Mouse (Mus musculus) thymus, postnatal 36 days (tissue): Measurements from ENCODE around the gene Plce1.
"Not testable (repeated sequence)": the region's sequence is repeated elsewhere in the genome, so short reads cannot be mapped to it uniquely, and the experiment has no call there.

Source experiments
- DNase-seq, 2 experiments: peaks; one replicate each; pipeline ENCODE4 v3.0.0; 2022; ENCODE audit warnings: mixed read lengths in 2 of 2

The Plce1 gene

GRCm38 (mm10) chr19:38498233-38498632 lies 17.3 kb downstream of the Plce1 start:
- no peak for DNase-seq

- DNase-seq, result no peak
Observed at GRCm38 (mm10) chr19:38504597-38504996, 23.7 kb downstream of the Plce1 start.

- DNase-seq, result no peak
Observed at GRCm38 (mm10) chr19:38506131-38506530, 25.2 kb downstream of the Plce1 start.

- no peak for DNase-seq
Observed at GRCm38 (mm10) chr19:38507251-38507965, 26.5 kb downstream of the Plce1 start.

- DNase-seq, result no peak
Observed at GRCm38 (mm10) chr19:38507966-38508625, 27.2 kb downstream of the Plce1 start.

GRCm38 (mm10) chr19:38514417-38515184 lies 33.7 kb downstream of the Plce1 start:
- no peak for DNase-seq

GRCm38 (mm10) chr19:38526855-38527254 lies 45.9 kb downstream of the Plce1 start:
- DNase-seq, result no peak

- no peak for DNase-seq
Observed at GRCm38 (mm10) chr19:38527475-38527874, 46.6 kb downstream of the Plce1 start.

- no peak for DNase-seq
Observed at GRCm38 (mm10) chr19:38533230-38533629, 52.3 kb downstream of the Plce1 start.

- no peak for DNase-seq
Observed at GRCm38 (mm10) chr19:38539338-38539737, 58.4 kb downstream of the Plce1 start.

- no peak for DNase-seq
Observed at GRCm38 (mm10) chr19:38540549-38540948, 59.6 kb downstream of the Plce1 start.

GRCm38 (mm10) chr19:38549487-38550058 lies 68.7 kb downstream of the Plce1 start:
- DNase-seq, result no peak

- DNase-seq, result no peak
Observed at GRCm38 (mm10) chr19:38553551-38553950, 72.6 kb downstream of the Plce1 start.

- DNase-seq, result no peak
Observed at GRCm38 (mm10) chr19:38555399-38555798, 74.5 kb downstream of the Plce1 start.

GRCm38 (mm10) chr19:38558816-38559215 lies 77.9 kb downstream of the Plce1 start:
- no peak for DNase-seq

- DNase-seq, result not testable (repeated sequence)
Observed at GRCm38 (mm10) chr19:38561887-38562286, 81.0 kb downstream of the Plce1 start.

GRCm38 (mm10) chr19:38566156-38566555 lies 85.2 kb downstream of the Plce1 start:
- DNase-seq, result no peak

GRCm38 (mm10) chr19:38566752-38567151 lies 85.8 kb downstream of the Plce1 start:
- DNase-seq, result no peak

GRCm38 (mm10) chr19:38567331-38567730 lies 86.4 kb downstream of the Plce1 start:
- DNase-seq, result no peak

- DNase-seq, result no peak
Observed at GRCm38 (mm10) chr19:38578554-38579146, 97.7 kb downstream of the Plce1 start.

GRCm38 (mm10) chr19:38582861-38583260 lies 102.0 kb downstream of the Plce1 start:
- DNase-seq, result no peak

GRCm38 (mm10) chr19:38587559-38587958 lies 106.7 kb downstream of the Plce1 start:
- DNase-seq, result no peak

- DNase-seq, result no peak
Observed at GRCm38 (mm10) chr19:38589466-38589865, 108.6 kb downstream of the Plce1 start.
